Mouse (Mus musculus) gastrocnemius, postnatal 10 days (tissue): ENCODE measurements around the gene Dnase1l3. TPM values are rescaled to one million over a fixed set of nuclear protein-coding genes. Genes with fewer than 3 reads are reported as not detected.

Source experiments
- DNase-seq: peaks from one replicate; pipeline ENCODE4 v3.0.0; 2021; ENCODE audit warnings: mixed read lengths
- long read RNA-seq, 2 experiments: library from polyadenylated mRNA; stranded (forward); transcript quantifications; one replicate each; pipeline ENCODE4 v2.0.0; 2021
- total RNA-seq, 2 experiments: library from RNA; stranded (reverse); gene quantifications; 2 replicates each; pipeline ENCODE4 v1.2.3; 2021

The Dnase1l3 gene
- under 1 TPM; 0.05 to 0.11 TPM for total RNA-seq
- long read RNA-seq, experiment 1: 0 reads
- long read RNA-seq, experiment 2: 0 reads

DNA sequence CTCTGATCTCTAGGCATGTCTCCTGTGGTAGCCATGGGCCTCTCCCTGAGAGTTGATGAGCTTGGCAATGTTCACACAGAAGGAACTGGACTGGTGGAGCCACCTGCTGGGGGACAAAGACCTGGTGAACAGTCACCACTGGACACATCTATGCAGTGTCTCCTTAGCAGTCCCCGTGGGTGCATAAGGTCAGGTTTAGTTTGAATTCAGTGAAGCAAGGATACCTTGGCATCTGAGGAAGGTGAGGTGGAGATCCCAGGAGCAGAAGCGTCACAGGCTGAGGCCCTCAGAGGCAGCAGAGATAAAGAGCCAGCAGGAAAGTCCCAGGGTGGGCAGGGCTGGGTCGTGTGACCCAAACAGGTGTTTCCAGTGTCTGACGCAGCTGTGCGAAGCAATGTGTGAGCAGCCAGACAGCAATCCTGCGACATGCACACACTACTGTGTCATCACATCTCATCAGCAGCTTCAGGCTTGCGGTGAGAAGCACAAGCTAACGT is at the start of gene Dnase1l3:
TSS of gene Dnase1l3 (minus strand) at position 303 of the 497 bp plus-strand sequence.
- DNase-seq: peak; percentile 44

GRCm38 (mm10) chr14:8042577-8042976 is 48.2 kb upstream of the Dnase1l3 start:
- DNase-seq: no peak

DNA sequence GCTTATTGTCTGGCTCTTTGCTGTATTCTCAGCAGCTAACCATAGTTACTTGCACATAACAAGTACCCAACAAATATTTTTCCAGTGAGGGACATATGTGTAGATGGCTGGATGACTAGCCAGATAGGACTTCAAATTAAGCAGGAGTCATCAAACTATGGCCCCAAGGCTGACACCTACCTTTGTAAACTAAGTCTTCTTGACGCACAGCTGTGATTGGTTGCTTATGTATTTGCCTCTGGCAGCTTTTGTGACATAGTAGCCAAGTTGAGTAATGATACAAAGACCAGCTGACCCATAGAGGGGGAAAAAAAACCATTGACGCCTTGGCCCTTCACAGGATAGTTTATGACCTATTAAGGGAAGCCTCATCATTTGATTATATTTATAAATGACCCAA is 47.7 kb upstream of the Dnase1l3 start:
- DNase-seq: no peak

DNA sequence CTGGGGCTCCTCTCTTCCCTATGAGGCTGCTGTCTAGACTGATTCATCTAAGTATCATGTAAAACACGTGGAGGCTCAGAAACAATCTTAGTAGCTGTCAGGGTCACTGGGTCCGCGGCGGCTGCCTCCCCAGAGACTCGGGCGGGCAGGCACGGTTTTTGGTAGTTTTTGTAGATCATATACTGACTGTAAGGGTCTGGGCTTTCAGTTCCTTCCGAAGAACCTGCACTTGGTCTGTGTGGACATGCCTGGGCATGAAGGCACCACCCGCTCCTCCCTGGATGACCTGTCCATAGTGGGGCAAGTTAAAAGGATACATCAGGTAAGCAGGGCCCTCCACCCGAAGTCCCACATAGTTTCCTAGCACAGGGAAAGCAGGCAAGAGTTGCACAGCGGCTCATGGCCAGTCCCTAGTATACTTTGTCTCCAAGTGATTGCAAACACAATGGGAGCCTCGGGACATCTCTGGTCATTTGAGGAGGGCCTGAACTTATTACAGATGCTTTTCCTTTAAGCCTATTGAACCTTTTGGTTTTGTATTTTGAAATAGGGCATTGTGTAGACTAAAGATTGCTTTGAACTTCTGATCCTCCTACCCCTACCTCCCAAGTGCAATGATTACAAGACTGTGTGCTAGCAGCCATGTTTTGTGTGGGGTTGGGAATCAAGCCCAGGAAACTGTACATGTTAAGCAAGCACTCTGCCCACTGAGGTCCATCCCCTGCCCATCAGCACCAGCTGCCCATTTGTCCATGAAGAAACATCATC is 46.7 kb upstream of the Dnase1l3 start:
- no peak for DNase-seq

GRCm38 (mm10) chr14:8040179-8040578 is 45.8 kb upstream of the Dnase1l3 start:
- no peak for DNase-seq

DNA sequence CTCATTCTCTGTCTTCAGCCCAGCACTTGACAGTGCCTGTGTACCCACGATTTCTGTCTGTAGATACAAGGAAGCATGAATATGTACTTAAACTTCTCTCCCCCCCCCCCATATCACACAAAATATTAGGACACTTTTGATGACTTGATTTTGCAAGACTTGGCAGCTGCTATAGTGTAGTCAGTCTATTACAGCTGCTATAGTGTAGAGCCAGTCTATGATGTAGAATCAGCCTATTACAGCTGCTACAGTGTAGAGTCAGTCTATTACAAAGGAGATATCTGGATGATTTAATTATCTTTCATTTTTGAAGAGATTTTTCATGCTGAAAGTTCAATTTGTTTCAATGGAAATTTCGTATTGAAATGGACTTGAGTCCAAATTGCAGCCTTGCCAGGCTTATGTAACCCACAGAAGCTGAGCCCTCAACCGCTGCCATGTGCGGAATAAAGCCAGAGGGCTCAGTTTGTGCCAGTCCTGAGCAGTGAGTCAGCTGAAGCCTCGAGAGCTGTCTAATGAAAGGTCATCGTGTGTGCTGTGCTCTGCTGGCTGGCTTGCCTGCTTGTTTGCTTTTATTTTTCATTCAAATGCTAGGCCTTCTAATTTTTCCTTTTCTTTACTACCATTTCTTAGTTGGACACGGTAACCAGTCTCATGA is 44.5 kb upstream of the Dnase1l3 start:
- peak; percentile 65 for DNase-seq

- DNase-seq: no peak
Observed at GRCm38 (mm10) chr14:8038150-8038549, 43.8 kb upstream of the Dnase1l3 start.

- no peak for DNase-seq
Observed at GRCm38 (mm10) chr14:8036406-8036805, 42.0 kb upstream of the Dnase1l3 start.

DNA sequence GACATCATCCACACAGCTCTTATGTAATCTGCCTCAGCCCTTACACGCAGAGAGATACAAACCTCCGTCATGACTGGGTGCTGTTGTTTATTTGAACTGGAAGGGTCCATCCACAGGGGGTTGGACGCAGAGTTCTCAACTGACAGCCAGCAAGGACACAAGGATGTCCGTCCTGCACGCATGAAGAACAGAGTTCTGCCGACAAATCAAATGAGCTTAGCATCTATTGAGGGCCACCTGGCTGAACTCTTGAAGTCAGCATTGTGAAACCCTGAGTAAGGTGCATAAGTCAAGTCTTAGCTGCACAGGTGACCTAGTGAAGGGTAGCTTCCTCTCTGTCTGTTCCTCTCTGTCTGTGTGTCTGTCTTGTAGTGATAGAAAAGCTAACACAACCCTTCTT is 41.6 kb upstream of the Dnase1l3 start:
- DNase-seq: no peak

GRCm38 (mm10) chr14:8034561-8034960 is 40.2 kb upstream of the Dnase1l3 start:
- DNase-seq: no peak

DNA sequence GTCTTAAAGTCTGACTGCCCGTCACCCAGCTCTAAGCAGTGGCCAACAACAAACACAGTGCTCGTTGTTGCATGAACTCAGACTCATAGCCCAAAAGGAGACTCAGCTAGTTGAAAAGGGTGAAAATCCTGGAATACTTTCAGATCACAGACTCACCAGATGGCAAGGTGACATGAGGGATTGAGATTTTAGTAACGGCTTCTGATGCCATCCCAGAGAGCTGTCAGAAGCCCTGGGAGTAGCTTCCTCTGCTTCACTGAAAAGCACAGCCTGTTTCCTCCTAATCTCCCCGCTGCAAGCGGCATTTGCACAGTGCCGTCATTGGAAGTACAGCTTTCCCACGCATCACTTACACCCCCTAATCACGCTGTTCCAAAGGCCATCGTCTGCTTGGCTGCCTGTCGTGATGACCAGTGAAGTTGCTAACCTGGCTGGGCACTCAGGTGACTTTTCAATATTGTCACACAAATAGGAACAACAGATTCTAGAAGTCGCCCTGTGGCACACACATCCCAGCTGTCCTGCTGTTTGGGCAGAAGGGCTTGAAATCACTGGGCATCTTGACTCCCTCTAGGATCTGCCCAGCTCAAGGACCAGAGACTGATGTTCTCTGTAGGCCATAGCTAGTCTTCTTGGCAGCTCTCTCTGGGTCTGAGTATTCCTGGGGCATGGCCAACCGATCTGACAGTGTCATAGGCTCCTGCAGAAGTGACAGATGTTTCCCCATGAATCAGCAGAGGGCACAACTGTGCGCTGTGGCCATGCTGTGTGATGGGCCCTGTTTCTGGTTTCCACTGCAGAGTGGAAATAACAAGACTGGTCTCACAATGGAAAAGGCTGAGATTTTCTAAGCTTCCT is 37.9 kb upstream of the Dnase1l3 start:
- DNase-seq: no peak

DNA sequence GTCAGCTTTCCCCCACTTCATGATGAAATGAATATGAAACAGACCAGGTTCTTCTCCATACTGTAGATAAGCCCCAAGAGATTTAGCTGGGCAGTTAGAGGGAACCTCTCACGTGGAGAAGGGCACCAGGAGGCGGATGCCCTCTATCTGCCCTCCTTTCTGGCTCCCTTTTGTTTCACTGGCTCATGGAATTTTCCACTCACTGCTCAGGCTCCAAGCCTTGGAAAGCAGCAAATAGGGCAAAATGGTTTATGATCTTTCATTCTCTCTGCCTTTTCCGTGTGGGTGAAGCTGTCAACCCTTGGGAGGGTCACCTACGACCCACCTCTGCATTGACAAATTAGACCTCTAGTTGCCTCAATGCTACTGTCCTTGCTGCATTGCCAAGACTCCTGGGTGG is 36.2 kb upstream of the Dnase1l3 start:
- DNase-seq: no peak

- DNase-seq: no peak
Observed at GRCm38 (mm10) chr14:8029752-8030151, 35.4 kb upstream of the Dnase1l3 start.

DNA sequence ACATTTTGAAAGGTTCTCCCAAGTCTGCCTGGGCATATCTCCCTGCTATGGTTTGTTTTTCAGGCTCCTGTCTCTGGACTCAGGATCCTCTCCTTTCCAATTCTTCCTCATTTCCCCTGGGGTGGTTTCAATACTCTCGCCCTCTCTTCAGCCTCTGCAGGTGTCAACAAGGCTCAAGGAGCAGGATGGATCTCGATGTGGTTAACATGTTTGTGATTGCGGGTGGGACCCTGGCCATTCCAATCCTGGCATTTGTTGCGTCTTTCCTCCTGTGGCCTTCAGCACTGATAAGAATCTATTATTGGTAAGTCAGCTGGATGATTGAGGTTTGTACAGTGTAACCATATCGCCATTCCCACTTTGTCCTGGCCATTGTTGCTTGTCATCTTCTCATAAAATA is 33.7 kb upstream of the Dnase1l3 start:
- no peak for DNase-seq

DNA sequence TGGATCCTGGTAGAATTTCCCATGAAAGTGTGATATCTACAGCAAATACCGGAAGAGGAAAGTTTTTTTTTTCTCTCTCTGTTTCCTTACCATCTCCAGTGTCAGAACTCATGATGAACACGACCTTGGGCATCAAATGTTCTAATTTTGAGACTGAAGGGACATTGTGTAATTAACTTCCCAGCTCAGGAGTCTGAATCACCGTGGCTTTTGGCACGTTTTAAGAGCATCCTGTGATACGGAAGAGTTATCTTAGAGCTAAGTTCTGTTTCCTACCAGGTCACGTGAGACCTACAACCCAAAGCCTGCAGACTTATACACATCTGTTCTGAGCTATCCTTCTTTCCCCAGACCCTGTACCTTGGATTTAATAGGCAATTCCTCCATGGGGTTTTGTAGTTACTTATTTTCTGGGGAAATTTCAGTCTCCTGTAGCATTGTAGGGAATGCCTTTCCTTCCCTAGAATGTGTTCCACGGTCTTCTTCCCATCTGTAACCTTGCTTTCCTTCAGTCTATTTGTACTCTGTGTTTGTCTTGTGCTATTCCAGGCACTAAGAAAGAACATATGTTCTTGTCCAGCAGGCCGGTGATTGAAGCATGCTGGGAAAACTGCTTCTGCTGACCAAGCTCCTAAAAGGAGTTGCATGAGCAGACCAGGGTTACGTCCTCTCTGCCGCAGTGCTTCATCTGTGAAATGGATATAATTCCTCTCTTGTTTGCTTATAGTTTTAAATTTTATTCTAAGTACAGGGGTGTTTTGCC is 32.6 kb upstream of the Dnase1l3 start:
- no peak for DNase-seq

GRCm38 (mm10) chr14:8024936-8025335 is 30.6 kb upstream of the Dnase1l3 start:
- no peak for DNase-seq

DNA sequence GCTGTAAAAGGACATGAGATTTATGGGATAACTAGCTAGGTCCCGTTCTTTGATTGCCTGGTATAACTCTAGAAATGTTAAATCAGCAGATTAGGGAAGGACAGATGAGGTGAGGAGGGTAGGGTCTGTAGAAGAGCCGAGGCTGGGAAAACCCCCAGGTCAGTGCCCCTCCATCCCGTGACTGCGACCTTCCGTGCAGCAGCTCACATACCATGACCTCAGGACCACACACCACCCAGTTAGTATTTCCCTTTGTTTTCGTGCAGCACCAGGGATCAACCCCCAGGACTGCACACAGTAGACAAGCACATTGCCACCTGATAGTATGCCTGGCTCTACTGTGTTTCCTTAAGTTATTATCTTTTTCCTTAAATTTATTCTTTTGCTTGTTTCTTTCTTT is 30.1 kb upstream of the Dnase1l3 start:
- DNase-seq: no peak

- no peak for DNase-seq
Observed at GRCm38 (mm10) chr14:8020546-8020945, 26.2 kb upstream of the Dnase1l3 start.

DNA sequence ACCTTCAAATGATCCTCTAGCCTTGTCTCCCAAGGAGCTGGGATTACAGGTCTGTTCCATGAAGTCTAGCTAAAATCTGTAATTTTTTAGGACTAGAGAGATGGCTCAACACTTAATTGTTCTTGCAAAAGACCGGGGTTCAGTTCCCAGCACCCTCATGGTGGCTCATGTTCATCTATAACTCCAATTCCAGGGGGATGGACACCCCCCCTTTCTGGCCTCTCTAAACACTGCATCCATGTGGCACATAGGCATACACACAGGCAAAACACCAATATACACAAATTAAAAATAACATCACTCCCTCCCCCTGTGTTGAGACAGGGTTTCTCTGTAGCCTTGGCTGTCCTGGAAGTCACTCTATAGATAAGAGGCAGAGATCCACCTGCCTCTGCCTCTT is 25.6 kb upstream of the Dnase1l3 start:
- DNase-seq: no peak

- no peak for DNase-seq
Observed at GRCm38 (mm10) chr14:8016951-8017350, 22.6 kb upstream of the Dnase1l3 start.

GRCm38 (mm10) chr14:8016276-8016675 is 21.9 kb upstream of the Dnase1l3 start:
- DNase-seq: no peak

GRCm38 (mm10) chr14:8015756-8016155 is 21.4 kb upstream of the Dnase1l3 start:
- no peak for DNase-seq
